Mouse (Mus musculus) heart, postnatal 36 days (tissue): ENCODE results near the gene Defb26. TPM values are rescaled to one million over a fixed set of nuclear protein-coding genes. Genes with fewer than 3 reads are reported as not detected.

Experiments
- DNase-seq, 2 experiments: peaks; one replicate each; pipeline ENCODE4 v3.0.0; 2021 to 2022
- intact Hi-C: fragments of 180-260 bp; cut with DNase I; formaldehyde crosslinking; loops from one replicate; pipeline ENCODE4 v1.15.1; 2025
- total RNA-seq, 2 experiments: library from RNA; stranded (reverse); gene quantifications; 2 replicates each; pipeline ENCODE4 v1.2.3; 2021

Defb26 gene
- total RNA-seq, result not detected

- intact Hi-C loops, result no loop called here
- no peak for DNase-seq
These were observed at the start of gene Defb26 for GRCm38 (mm10) chr2:152511592-152511991. Gene Defb26 (minus strand): TSS chr2:152511692.

DNA sequence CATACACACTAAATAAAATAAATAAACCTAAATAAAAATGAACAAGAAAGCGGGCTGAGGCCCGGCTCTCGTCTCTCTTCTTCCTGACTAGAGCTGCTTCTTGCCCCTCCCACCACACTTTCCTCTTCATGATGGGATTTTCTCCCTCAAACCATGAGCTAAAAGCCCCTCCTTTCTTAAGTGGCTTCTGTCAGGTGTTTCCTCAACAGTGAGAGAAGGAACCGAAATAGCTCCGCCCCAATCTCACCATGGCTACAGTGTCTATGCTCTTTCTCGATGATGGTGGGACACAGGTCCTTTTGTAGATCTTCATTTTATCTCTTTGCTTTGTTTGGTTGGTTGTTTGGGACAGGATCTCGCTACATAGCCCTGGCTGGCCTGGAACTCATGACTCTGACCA, 45.2 kb upstream of the Defb26 start:
- intact Hi-C loops, result no loop called here

GRCm38 (mm10) chr2:152553774-152554423, 42.4 kb upstream of the Defb26 start:
- peak; percentile 44 to 65 for DNase-seq
- intact Hi-C loops, result loop anchor here (2.0 kb wide), 1 partner anchor 47 kb away; no protein-coding TSS in a partner anchor

More for the DNA sequence above, 45.2 kb upstream of the Defb26 start:
- no peak for DNase-seq

DNA sequence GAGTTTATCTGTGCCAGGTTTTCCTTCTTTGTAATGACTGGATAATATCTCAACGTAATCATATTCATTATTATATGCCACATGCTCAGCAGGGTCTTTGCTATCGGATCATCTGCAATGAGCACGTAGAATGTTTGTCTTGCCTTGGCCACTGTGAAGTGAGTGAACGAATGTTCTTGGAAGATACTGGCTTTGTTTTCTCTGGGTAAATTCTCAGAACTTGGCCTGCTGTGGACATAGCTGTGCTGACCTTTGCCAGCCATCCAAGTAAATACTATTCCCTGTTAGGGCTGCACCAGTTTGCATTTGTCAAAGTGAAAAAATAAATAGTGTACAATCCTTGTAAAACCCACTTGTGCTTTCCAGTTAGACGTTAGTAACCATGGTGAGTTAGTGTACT, 36.6 kb upstream of the Defb26 start:
- DNase-seq, result no peak
- intact Hi-C loops, result loop anchor here (10.0 kb wide), 1 partner anchor 153 kb away; the partner anchor contains the start of gene Sox12

DNA sequence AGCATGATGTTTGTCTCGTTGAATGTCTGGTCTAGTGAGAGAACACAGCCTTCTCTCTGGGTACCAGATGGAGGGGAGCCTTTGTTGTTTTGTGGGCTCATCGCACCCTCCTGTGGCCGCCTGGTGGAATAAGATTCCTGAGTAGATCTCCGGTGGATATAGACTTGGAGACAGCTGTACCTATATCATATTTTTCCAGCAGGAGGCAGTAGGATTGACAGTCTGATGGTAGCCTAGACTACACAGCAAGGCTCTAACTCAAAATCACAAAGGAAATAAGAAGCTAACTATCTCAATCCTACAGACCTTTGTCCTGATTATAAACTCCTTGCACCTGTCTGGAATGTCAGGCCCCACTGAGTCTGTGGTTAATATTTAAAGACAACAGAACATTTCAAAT, 33.2 kb upstream of the Defb26 start:
- DNase-seq, result peak; percentile 3 to 4
- intact Hi-C loops, result loop anchor here (5.0 to 10.0 kb wide), 2 partner anchors 72 to 150 kb away; partner anchors contain the start of gene Sox12

DNA sequence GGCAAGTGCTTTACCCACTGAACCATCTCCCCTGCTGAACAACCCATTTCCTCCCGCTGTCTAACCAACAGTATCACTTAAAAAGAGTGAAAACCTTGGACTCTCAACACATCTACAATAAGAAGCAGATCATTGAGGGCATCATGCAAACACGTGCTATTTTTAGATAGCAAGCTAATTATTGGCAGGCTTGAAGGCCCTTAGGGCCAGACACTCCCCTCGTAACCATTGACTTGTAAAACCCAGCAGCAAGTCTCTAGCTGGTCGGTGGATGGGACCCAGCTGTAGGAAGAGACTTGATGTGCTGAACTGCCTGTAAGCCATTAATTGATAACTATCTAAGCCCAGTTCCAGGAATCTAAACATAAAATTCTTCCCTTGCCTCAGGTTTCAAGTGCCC, 32.0 kb upstream of the Defb26 start:
- intact Hi-C loops, result loop anchor here (5.0 to 10.0 kb wide), 2 partner anchors 71 to 149 kb away; partner anchors contain the start of gene Sox12
- no peak for DNase-seq

DNA sequence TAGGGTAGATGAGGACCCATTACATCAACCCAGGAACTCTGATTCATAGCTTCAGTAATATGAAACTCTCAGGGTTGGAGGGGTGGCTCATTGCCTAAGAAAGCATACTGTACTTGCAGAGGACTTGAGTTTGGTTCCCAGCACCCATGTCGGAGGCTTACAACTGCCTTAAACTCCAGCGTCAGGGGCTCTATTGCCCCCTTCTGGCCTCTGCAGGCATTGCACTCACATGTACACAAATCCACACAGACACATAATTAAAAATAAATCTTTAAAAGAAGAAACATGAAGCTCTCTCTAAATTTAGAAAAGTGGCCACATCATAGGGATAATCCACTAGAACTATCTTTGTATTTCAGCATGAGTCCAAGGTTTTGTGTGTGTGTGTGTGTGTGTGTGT, 31.4 kb upstream of the Defb26 start:
- no peak for DNase-seq

DNA sequence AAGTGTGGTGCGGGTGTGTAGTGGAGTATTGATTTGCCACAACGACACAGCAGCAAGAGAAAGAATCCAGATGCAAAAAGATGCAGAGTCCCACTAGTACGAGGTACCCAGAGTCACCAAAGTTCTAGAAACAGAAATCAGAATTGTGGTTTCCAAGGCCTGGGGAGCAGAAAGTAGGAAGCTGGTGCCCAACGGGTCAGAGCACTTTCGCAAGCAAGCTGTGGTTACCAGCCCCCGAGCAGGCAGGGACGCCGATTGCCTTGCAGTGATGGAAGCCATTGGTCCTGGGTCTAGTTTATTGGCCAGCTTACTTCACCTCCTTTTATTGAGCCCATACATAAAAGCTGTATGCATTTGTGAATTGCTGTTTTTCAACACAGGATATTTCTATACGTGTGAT, 30.5 kb upstream of the Defb26 start:
- intact Hi-C loops, result loop anchor here (5.0 to 10.0 kb wide), 2 partner anchors 70 to 147 kb away; partner anchors contain the start of gene Sox12
- DNase-seq, result no peak

More for the DNA sequence above, 31.4 kb upstream of the Defb26 start:
- intact Hi-C loops, result loop anchor here (5.0 to 10.0 kb wide), 2 partner anchors 71 to 148 kb away; partner anchors contain the start of gene Sox12

- intact Hi-C loops, result loop anchor here (5.0 to 10.0 kb wide), 2 partner anchors 68 to 145 kb away; partner anchors contain the start of gene Sox12
- DNase-seq, result no peak
These were observed 28.6 kb upstream of the Defb26 start, which contains the start of gene Defb29 for GRCm38 (mm10) chr2:152539944-152540710. Gene Defb29 (minus strand): TSS chr2:152540098.

DNA sequence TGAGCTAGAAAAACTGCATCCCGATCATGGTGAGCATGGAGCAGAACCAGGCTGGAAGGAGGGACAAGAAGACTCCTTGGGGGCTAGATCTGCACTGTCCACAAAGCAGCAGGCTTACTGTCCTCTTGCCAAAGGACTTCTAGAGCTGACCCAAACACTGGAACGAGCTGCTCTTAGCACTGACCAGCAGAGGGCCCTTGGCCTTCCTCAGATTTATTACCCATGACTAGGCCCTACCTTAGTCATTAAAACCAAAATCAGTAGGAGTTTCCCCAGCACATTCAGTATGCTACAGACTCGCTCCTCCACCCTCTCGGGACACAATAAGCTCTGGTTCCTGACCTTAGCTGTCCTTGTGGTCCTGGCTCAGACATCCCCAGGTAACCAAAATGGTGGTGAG, 6.5 kb upstream of the Defb26 start, which contains the start of gene Defb28:
Gene Defb28 (plus strand): TSS at position 275 of the 400 bp plus-strand sequence.
- no peak for DNase-seq
- intact Hi-C loops, result no loop called here

- intact Hi-C loops, result no loop called here
- DNase-seq, result no peak
These were observed 4.6 kb upstream of the Defb26 start for GRCm38 (mm10) chr2:152516084-152516483.

GRCm38 (mm10) chr2:152503950-152504349, 7.5 kb downstream of the Defb26 start:
- no peak for DNase-seq
- intact Hi-C loops, result no loop called here

GRCm38 (mm10) chr2:152500863-152501229, 10.6 kb downstream of the Defb26 start:
- intact Hi-C loops, result no loop called here

GRCm38 (mm10) chr2:152500204-152500862, 11.2 kb downstream of the Defb26 start:
- intact Hi-C loops, result no loop called here

More at GRCm38 (mm10) chr2:152500863-152501229, 10.6 kb downstream of the Defb26 start:
- no peak for DNase-seq

GRCm38 (mm10) chr2:152498020-152498419, 13.5 kb downstream of the Defb26 start:
- intact Hi-C loops, result no loop called here
- no peak for DNase-seq

More at GRCm38 (mm10) chr2:152500204-152500862, 11.2 kb downstream of the Defb26 start:
- DNase-seq, result no peak

DNA sequence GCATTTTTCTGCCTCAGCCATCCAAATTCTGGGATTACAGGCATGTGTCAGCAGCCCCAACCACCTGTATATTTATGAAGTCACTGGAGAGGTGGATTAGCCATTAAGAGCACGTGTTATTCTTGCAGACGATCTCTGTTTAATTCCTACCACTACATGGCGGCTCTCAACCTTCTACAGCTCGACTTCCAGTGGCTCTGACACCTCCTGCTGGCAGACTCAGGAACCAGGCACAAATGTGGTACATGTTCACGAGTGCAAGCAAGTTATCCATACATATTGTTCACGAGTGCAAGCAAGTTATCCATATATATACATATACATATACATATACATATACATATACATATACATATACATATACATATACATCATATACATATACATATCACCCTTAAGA, 18.3 kb downstream of the Defb26 start:
- no peak for DNase-seq
- intact Hi-C loops, result no loop called here

DNA sequence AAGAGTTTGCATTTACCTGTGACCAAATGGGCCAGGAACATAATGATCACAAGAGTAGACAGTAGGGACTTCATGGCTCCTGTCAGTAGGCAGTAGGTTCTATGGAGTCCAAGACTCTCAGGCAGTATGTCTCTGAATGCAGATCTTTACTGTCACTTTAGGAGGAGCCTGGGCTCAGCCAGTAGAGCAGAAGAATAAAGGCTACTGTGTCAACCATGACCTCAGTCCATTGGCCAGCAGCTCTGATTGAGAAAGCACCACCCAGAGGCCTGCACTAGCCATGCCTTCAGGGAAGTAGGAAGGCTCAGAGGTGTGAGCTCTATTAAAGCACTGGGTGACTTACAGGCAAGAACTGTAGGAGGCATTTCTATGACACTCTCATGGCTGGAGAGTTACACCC, 21.5 kb downstream of the Defb26 start, which contains the start of gene Defb22:
Gene Defb22 (minus strand): TSS at position 101 of the 400 bp plus-strand sequence.
- intact Hi-C loops, result no loop called here

DNA sequence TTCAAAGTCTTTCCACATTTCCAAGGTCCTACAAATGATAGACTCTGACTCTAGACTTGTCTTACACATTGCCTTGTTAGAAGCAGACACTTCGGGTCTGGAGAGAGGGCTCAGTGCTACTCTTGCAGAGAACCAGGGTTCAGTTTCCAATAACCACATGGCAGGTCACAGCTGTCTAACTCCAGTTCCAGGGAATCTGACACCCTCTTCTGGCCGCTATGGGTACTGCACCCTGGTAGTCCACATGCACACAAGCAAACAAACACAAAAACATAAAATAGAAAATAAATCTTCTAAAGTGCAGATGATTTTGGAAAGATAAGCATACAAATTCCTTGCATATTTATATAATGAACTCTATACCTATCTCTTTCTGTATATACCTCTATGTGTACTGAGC, 24.5 kb downstream of the Defb26 start:
- intact Hi-C loops, result no loop called here
- DNase-seq, result no peak

More for the DNA sequence above, 21.5 kb downstream of the Defb26 start, which contains the start of gene Defb22:
- no peak for DNase-seq

GRCm38 (mm10) chr2:152481726-152482125, 29.8 kb downstream of the Defb26 start:
- DNase-seq, result no peak
- intact Hi-C loops, result no loop called here

DNA sequence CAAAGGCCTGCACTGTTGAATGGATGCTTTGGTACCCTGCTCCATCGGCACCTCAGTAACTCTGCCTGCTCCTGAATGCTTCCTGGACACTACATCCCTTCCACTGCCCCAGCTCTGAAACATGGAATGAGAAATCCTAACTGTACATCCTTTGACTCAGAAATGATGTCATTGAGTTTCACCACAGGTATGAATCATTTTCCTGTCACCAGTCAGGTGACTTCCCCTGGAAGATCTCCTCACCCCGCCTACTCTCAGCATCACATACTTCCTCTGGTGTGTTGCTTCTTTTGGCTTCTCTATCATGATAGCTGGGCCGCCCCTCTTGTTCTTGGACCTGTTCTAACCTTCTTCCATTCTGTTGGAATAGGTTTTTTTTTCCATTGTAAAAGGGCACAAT, 30.6 kb downstream of the Defb26 start:
- intact Hi-C loops, result no loop called here
- DNase-seq, result no peak
